Mouse (Mus musculus): ENCODE results near the gene Gm906. TPM values are rescaled to one million over a fixed set of nuclear protein-coding genes. Genes with fewer than 3 reads are reported as not detected.

Gm906 gene
- not detected for polyA plus RNA-seq (2017; shearing (Covaris generic))

GRCm38 (mm10) chr13:50250208-50250607 lies at the start of gene Gm906:
Gm906 (minus strand) TSS chr13:50250308.

Other genes with a start within 250 kb of the Gm906 start
- gene Fbxw17, start 167.6 kb upstream of the Gm906 start, polyA plus RNA-seq (2017; shearing (Covaris generic)): 10 to 100 TPM; 38.6 to 44.4 TPM
- gene Gm47429, start 193.6 kb upstream of the Gm906 start, polyA plus RNA-seq (2017; shearing (Covaris generic)): not detected
- not detected for gene Nutm2, start 217.0 kb upstream of the Gm906 start, polyA plus RNA-seq (2017; shearing (Covaris generic))